14 mouse cellular contexts compared by ENCODE assay signal in genomic region chr2:104559591-104560380, GRCm38 (mm10).
"Had no signal": no experiment of that assay in that cellular context is flagged by ENCODE, and none has a peak within 500 bp of the region (broad histone marks: within the 10 kb centered on the region; RNA-seq: fewer than 3 reads in every experiment).

No protein-coding gene starts in this region.

- H3K4me3 ChIP-seq: kidney, embryonic 15.5 days; left cerebral cortex, adult 2 months; limb, embryonic 15.5 days; liver, embryonic 13.5 days; lung, embryonic 15.5 days; midbrain, embryonic 15.5 days; neural tube, embryonic 13.5 days had no signal

- H3K9ac ChIP-seq: kidney, embryonic 15.5 days; limb, embryonic 15.5 days; liver, embryonic 13.5 days; liver, postnatal 0 days; lung, embryonic 15.5 days; midbrain, embryonic 15.5 days; neural tube, embryonic 13.5 days had no signal

- DNase-seq: kidney, adult 2 months; kidney, postnatal 14 days; liver, embryonic 13.5 days; liver, postnatal 0 days; lung, postnatal 36 days; right cerebral cortex, adult 18-20 months; right cerebral cortex, postnatal 25 days; thymus, postnatal 36 days had no signal

- H3K27ac ChIP-seq: kidney, embryonic 15.5 days; left cerebral cortex, adult 2 months; limb, embryonic 15.5 days; liver, embryonic 13.5 days; lung, embryonic 15.5 days; midbrain, embryonic 15.5 days; neural tube, embryonic 13.5 days had no signal

- ATAC-seq: liver, postnatal 0 days; midbrain, embryonic 15.5 days had no signal

- H3K36me3 ChIP-seq: kidney, embryonic 15.5 days; limb, embryonic 15.5 days; liver, embryonic 13.5 days; lung, embryonic 15.5 days; midbrain, embryonic 15.5 days; neural tube, embryonic 13.5 days had no signal

- H3K9me3 ChIP-seq: kidney, embryonic 15.5 days; limb, embryonic 15.5 days; liver, embryonic 13.5 days; lung, embryonic 15.5 days; midbrain, embryonic 15.5 days; neural tube, embryonic 13.5 days had no signal

- H3K4me1 ChIP-seq: kidney, embryonic 15.5 days; limb, embryonic 15.5 days; liver, embryonic 13.5 days; lung, embryonic 15.5 days; midbrain, embryonic 15.5 days; neural tube, embryonic 13.5 days had no signal
